Mouse (Mus musculus) ES-Bruce4 (cell line): ENCODE data around the gene Pias1. TPM values are rescaled to one million over a fixed set of nuclear protein-coding genes. Genes with fewer than 3 reads are reported as not detected.

Experiments
- H3K27ac ChIP-seq: 2 replicates; pipeline ENCODE4 v1.5.1; 2012; ENCODE audit warnings: low read length, inconsistent platforms; ENCODE audit not compliant: insufficient read depth
- H3K27me3 ChIP-seq: 2 replicates; pipeline ENCODE4 v1.6.1; 2012; ENCODE audit warnings: mild to moderate bottlenecking, low read length, inconsistent platforms; ENCODE audit not compliant: control insufficient read depth, poor library complexity, insufficient read depth, severe bottlenecking
- H3K36me3 ChIP-seq: 2 replicates; pipeline ENCODE4 v1.6.1; 2012; ENCODE audit warnings: inconsistent platforms, mild to moderate bottlenecking, low read length, moderate library complexity; ENCODE audit not compliant: control insufficient read depth, poor library complexity, insufficient read depth, severe bottlenecking
- H3K4me1 ChIP-seq: one replicate; pipeline ENCODE4 v1.8.1; 2011; ENCODE audit warnings: low read length; ENCODE audit not compliant: control insufficient read depth, insufficient read depth
- H3K4me3 ChIP-seq: 2 replicates; pipeline ENCODE4 v1.5.1; 2011; ENCODE audit warnings: low read depth, mild to moderate bottlenecking, low read length
- H3K9ac ChIP-seq: 2 replicates; pipeline ENCODE4 v1.6.1; 2012; ENCODE audit warnings: low read depth, mild to moderate bottlenecking, inconsistent platforms; ENCODE audit not compliant: poor library complexity, severe bottlenecking
- H3K9me3 ChIP-seq: replicated peaks from 2 replicates; pipeline ENCODE4 v1.6.1; 2012; ENCODE audit warnings: mild to moderate bottlenecking, low read length, inconsistent platforms; ENCODE audit not compliant: control insufficient read depth, poor library complexity, insufficient read depth, severe bottlenecking
- CTCF ChIP-seq: IDR thresholded peaks from one replicate; pipeline ENCODE4 v1.8.1; 2011; ENCODE audit warnings: low read depth, low read length
- EP300 ChIP-seq: IDR thresholded peaks from 2 replicates; pipeline ENCODE4 v1.6.1; 2011; ENCODE audit warnings: low read depth, low read length; ENCODE audit not compliant: insufficient read depth
- POLR2A ChIP-seq: IDR thresholded peaks from one replicate; pipeline ENCODE4 v1.8.1; 2011; ENCODE audit warnings: low read length; ENCODE audit not compliant: insufficient read depth
- polyA plus RNA-seq: library from polyadenylated mRNA; stranded (reverse); fragments of >200 nt; gene quantifications from 2 replicates; pipeline ENCODE4 v1.2.4, GENCODE M21; 2011; ENCODE audit warnings: low read depth; ENCODE audit not compliant: missing spikeins, insufficient read depth, insufficient read length

The Pias1 gene
- polyA plus RNA-seq, 1 experiment: 63.8 TPM

DNA sequence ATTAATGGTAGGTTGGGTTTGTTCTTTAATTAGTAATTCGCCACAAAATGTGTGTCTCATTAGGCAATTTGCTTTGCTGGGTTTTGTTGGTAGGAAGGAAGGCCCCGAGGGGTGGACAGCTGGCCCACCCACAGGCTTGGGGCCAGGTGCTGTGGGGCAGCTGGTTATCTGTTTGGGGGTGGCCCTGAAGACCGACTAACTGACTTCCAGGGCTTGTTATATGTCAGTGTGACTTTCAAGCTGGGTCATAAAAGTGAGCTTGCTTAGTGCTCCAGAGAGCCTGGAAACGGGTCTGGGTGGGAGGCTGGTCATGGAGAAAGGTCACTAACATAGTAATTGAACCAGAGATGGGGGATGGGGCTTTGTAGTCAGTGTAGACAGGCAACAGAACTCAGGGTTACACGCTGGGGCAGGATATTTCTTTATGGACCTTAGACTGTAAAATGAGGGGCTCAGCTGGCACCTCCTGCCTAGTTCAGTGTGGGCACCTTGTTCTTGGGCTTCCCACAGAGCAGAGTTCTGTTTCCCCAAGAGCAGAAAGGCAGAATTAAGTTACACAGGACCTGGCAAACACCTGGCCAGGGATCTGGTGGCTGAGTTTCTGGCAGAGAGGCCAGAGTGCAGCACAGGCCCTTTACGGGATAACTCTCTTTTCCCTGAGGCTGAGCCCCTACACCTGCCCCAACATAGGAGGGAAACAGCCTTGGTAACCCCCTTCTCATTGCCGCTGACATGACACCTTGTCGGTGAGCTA is 129.3 kb downstream of the Pias1 start:
- H3K27ac ChIP-seq: no peak overlapping the region

DNA sequence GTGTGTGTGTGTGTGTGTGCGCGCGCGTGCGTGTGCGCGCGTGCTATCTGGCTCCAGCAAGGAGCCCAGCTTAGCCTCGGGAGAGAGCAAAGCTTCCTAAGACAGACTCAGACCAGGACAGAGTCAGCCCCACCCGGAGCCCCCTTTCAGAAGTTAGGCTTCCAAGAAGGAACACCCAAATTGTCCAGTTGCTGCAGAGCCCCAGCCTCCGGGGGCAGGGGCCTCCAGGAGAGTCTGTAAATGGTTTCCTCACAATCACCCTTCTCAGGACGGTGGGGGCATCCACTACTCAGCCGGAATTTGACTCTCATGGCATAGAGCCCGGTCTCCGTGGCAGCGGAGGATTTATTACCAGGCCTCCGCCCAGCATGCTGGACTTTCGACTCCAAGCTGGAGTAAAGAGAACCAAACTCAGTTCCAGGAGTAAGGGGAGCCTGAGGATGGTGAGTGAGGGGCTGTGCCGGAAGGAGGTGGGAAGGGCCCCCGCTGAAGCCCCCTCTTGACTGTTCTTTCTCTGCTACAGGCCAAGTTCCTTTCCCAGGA is 129.9 kb downstream of the Pias1 start, which contains the start of gene Calml4:
Gene Calml4, plus strand, starts transcription at position 362 of the 543 bp plus-strand sequence.
- no peaks in the 10 kb centered on the region for H3K27me3 ChIP-seq
- H3K9me3 ChIP-seq: no peaks in the 10 kb centered on the region
- H3K9ac ChIP-seq: no peak within 1 kb of the TSS
- H3K4me1 ChIP-seq: peaks cover 8% of the 10 kb centered on the region
- TF ChIP-seq EP300 (no peak), POLR2A (no peak), CTCF (no peak)
- H3K4me3 ChIP-seq: no peak within 1 kb of the TSS
- no peak within 1 kb of the TSS for H3K27ac ChIP-seq
- H3K36me3 ChIP-seq: no peaks in the 10 kb centered on the region

More for the DNA sequence above, 129.3 kb downstream of the Pias1 start:
- Histone ChIP-seq H3K9me3 (no peaks in the 10 kb centered on the region), H3K4me1 (peaks cover 8% of the 10 kb centered on the region), H3K4me3 (no peak overlapping the region), H3K36me3 (no peaks in the 10 kb centered on the region), H3K27me3 (no peaks in the 10 kb centered on the region), H3K9ac (no peak overlapping the region)
- TF ChIP-seq EP300: no peak
- no peak for TF ChIP-seq POLR2A
- no peak for TF ChIP-seq CTCF

DNA sequence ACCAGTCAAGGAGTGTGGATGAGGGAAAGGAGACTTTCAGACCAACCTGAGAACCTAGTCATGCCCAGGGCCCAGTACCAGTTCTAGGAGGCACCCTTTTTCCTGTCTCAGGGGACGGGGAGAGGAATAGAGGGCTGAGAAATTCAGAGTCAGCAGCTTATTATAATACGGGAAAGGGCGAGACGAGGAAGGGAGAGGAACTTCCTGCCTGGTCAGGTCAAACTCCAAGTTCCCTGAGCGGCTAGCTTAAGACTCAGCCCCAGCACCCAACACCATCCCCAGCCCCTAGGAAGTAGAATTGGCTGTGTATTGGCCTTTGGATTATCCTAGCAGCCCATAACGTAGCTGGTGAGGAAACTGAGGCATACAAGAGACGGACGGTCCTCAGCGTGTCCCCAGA is 130.5 kb downstream of the Pias1 start:
- H3K9me3 ChIP-seq: no peaks in the 10 kb centered on the region
- no peak overlapping the region for H3K4me3 ChIP-seq
- no peak overlapping the region for H3K9ac ChIP-seq
- TF ChIP-seq EP300: no peak
- TF ChIP-seq POLR2A: no peak
- no peak for TF ChIP-seq CTCF
- H3K36me3 ChIP-seq: no peaks in the 10 kb centered on the region
- peaks cover 8% of the 10 kb centered on the region for H3K4me1 ChIP-seq
- no peaks in the 10 kb centered on the region for H3K27me3 ChIP-seq
- no peak overlapping the region for H3K27ac ChIP-seq

DNA sequence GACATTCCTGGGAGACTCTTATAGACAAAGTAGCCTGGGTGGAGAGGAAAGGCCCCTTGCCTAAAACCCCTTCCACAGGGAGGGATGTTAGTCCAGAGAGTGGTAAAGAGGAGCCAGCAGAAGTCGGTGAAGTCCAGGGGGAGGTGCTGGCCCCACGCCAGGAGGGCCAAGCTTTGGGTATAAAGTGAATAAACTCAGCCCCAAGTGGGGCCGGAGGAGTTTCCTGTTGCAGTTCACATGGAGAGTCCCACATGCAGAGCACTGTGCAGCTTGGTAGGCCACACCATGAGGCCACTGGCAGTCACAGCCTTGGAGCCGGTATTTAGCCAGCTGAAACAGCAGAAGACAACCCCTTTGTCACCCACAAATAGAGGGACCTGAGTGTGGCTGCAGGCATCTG is 133.2 kb downstream of the Pias1 start:
- Histone ChIP-seq H3K4me1 (peaks cover 7% of the 10 kb centered on the region), H3K36me3 (no peaks in the 10 kb centered on the region), H3K9me3 (no peaks in the 10 kb centered on the region), H3K9ac (no peak overlapping the region), H3K27ac (no peak overlapping the region), H3K4me3 (no peak overlapping the region), H3K27me3 (no peaks in the 10 kb centered on the region)
- TF ChIP-seq CTCF: no peak
- no peak for TF ChIP-seq POLR2A
- TF ChIP-seq EP300: no peak

DNA sequence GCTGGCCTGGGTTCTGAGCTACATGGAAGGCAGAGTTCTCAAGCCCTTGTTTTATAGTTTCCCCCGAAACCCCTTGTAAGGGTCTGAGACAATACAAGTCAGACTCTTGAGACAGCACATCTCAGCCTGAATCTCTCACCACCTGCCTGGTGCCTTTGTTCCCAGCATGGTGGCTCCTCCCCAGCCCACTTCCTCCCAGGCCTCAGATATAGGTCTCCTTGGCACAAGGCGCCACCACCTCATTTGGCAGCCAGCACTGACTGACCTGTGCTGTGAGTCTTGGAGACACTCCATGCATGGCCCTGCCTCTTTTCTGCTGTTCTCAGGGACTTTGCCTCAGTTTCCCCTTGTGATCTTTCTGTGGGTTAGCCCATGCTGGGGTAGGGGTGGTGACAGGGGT is 136.2 kb downstream of the Pias1 start:
- Histone ChIP-seq H3K36me3 (no peaks in the 10 kb centered on the region), H3K9ac (no peak overlapping the region), H3K4me3 (no peak overlapping the region), H3K27me3 (no peaks in the 10 kb centered on the region), H3K9me3 (no peaks in the 10 kb centered on the region), H3K27ac (no peak overlapping the region), H3K4me1 (peaks cover 7% of the 10 kb centered on the region)
- TF ChIP-seq EP300 (no peak), POLR2A (no peak), CTCF (no peak)

DNA sequence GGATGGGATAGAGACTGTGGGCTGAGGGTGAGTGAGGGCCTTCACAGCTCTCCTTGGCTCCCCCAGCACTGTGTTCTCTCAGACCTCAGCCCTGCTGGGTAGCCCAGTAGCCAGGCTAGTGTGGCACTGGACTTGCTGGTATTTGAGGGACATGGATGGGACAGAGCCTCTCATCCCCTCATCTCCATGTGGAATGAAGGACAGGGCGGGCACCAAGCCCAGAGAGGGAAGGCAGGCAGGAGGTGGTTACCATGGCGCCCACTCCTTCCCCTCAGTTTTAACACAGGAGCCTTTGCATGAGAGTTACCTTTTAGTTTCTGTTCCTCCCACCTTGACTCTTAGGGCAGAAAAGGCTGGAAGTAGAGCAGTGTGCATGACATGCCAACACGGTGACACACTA is 139.1 kb downstream of the Pias1 start:
- Histone ChIP-seq H3K4me3 (no peak overlapping the region), H3K4me1 (peaks cover 7% of the 10 kb centered on the region), H3K27ac (no peak overlapping the region), H3K9me3 (no peaks in the 10 kb centered on the region), H3K27me3 (no peaks in the 10 kb centered on the region), H3K36me3 (no peaks in the 10 kb centered on the region), H3K9ac (no peak overlapping the region)
- TF ChIP-seq POLR2A: no peak
- no peak for TF ChIP-seq CTCF
- no peak for TF ChIP-seq EP300
